Mouse (Mus musculus): ENCODE measurements at regions not wholly inside any gene's neighbourhood (a gene's known extent, or its start where the extent isn't known, plus 50 kb on each side); places are given as distances from the start of the nearest gene placed in this dataset.

- Histone ChIP-seq H3K27ac (ENCODE audit: insufficient read depth, low read length) (0 out of 2 replicates have a peak overlapping the region, but pooled peaks have one; percentile 33), H3K4me1 (ENCODE audit: control insufficient read depth, insufficient read depth, low read length) (peaks cover 8% of the 10 kb centered on the region), H3K27me3 (ENCODE audit: control insufficient read depth, insufficient read depth, low read length) (no peaks in the 10 kb centered on the region), H3K4me3 (replicated peaks; ENCODE audit: insufficient read depth, low read depth, low read length) (no peak overlapping the region)
- 9% methylated on average over 6 of the region's 6 CpGs for WGBS
- peak; percentile 43 to 63 for DNase-seq
- TF ChIP-seq CTCF (IDR thresholded peaks at IDR 0.05; ENCODE audit: borderline replicate concordance, insufficient read depth, low read depth, low read length) (no peak), POLR2A (IDR thresholded peaks at IDR 0.05; ENCODE audit: borderline replicate concordance, insufficient read depth, low read length) (no peak)
Observed at GRCm38 (mm10) chr9:113019576-113019975, 688.5 kb downstream of the Pdcd6ip start.

- no peak for TF ChIP-seq CTCF (IDR thresholded peaks at IDR 0.05; ENCODE audit: borderline replicate concordance, insufficient read depth, low read depth, low read length)
- TF ChIP-seq POLR2A (IDR thresholded peaks at IDR 0.05; ENCODE audit: borderline replicate concordance, insufficient read depth, low read length) = no peak
- Histone ChIP-seq H3K27ac (ENCODE audit: insufficient read depth, low read length) (no peak overlapping the region), H3K4me3 (replicated peaks; ENCODE audit: insufficient read depth, low read depth, low read length) (no peak overlapping the region), H3K27me3 (ENCODE audit: control insufficient read depth, insufficient read depth, low read length) (no peaks in the 10 kb centered on the region), H3K4me1 (ENCODE audit: control insufficient read depth, insufficient read depth, low read length) (no peaks in the 10 kb centered on the region)
- WGBS = 87% methylated on average over 4 of the region's 4 CpGs
- DNase-seq = no peak
Observed at GRCm38 (mm10) chr9:113008106-113008505, 700.0 kb downstream of the Pdcd6ip start.

GRCm38 (mm10) chr9:112996204-112996603 lies 711.9 kb downstream of the Pdcd6ip start:
- Histone ChIP-seq H3K4me1 (ENCODE audit: control insufficient read depth, insufficient read depth, low read length) (no peaks in the 10 kb centered on the region), H3K27ac (ENCODE audit: insufficient read depth, low read length) (no peak overlapping the region), H3K4me3 (replicated peaks; ENCODE audit: insufficient read depth, low read depth, low read length) (no peak overlapping the region), H3K27me3 (ENCODE audit: control insufficient read depth, insufficient read depth, low read length) (no peaks in the 10 kb centered on the region)
- TF ChIP-seq POLR2A (IDR thresholded peaks at IDR 0.05; ENCODE audit: borderline replicate concordance, insufficient read depth, low read length) = no peak
- TF ChIP-seq CTCF (IDR thresholded peaks at IDR 0.05; ENCODE audit: borderline replicate concordance, insufficient read depth, low read depth, low read length) = no peak
- 79% methylated on average over 1 of the region's 1 CpGs for WGBS
- no peak for DNase-seq

- TF ChIP-seq CTCF (IDR thresholded peaks at IDR 0.05; ENCODE audit: borderline replicate concordance, insufficient read depth, low read depth, low read length) (no peak), POLR2A (IDR thresholded peaks at IDR 0.05; ENCODE audit: borderline replicate concordance, insufficient read depth, low read length) (no peak)
- WGBS = 88% methylated on average over 4 of the region's 4 CpGs
- DNase-seq = no peak
- Histone ChIP-seq H3K27me3 (ENCODE audit: control insufficient read depth, insufficient read depth, low read length) (no peaks in the 10 kb centered on the region), H3K4me3 (replicated peaks; ENCODE audit: insufficient read depth, low read depth, low read length) (no peak overlapping the region), H3K4me1 (ENCODE audit: control insufficient read depth, insufficient read depth, low read length) (no peaks in the 10 kb centered on the region), H3K27ac (ENCODE audit: insufficient read depth, low read length) (no peak overlapping the region)
Observed at GRCm38 (mm10) chr9:112994774-112995173, 713.3 kb downstream of the Pdcd6ip start.

GRCm38 (mm10) chr9:112993627-112994026 lies 714.4 kb downstream of the Pdcd6ip start:
- H3K27ac ChIP-seq (ENCODE audit: insufficient read depth, low read length) = no peak overlapping the region
- WGBS = 80% methylated on average over 2 of the region's 2 CpGs

GRCm38 (mm10) chr9:112992937-112993336 lies 715.1 kb downstream of the Pdcd6ip start:
- WGBS = 53% methylated on average over 3 of the region's 3 CpGs
- TF ChIP-seq CTCF (IDR thresholded peaks at IDR 0.05; ENCODE audit: borderline replicate concordance, insufficient read depth, low read depth, low read length) = no peak
- TF ChIP-seq POLR2A (IDR thresholded peaks at IDR 0.05; ENCODE audit: borderline replicate concordance, insufficient read depth, low read length) = no peak

More at GRCm38 (mm10) chr9:112993627-112994026, 714.4 kb downstream of the Pdcd6ip start:
- no peak overlapping the region for H3K4me3 ChIP-seq (replicated peaks; ENCODE audit: insufficient read depth, low read depth, low read length)
- H3K27me3 ChIP-seq (ENCODE audit: control insufficient read depth, insufficient read depth, low read length) = no peaks in the 10 kb centered on the region
- no peak for TF ChIP-seq POLR2A (IDR thresholded peaks at IDR 0.05; ENCODE audit: borderline replicate concordance, insufficient read depth, low read length)
- TF ChIP-seq CTCF (IDR thresholded peaks at IDR 0.05; ENCODE audit: borderline replicate concordance, insufficient read depth, low read depth, low read length) = no peak
- no peak for DNase-seq
- H3K4me1 ChIP-seq (ENCODE audit: control insufficient read depth, insufficient read depth, low read length) = no peaks in the 10 kb centered on the region

DNA sequence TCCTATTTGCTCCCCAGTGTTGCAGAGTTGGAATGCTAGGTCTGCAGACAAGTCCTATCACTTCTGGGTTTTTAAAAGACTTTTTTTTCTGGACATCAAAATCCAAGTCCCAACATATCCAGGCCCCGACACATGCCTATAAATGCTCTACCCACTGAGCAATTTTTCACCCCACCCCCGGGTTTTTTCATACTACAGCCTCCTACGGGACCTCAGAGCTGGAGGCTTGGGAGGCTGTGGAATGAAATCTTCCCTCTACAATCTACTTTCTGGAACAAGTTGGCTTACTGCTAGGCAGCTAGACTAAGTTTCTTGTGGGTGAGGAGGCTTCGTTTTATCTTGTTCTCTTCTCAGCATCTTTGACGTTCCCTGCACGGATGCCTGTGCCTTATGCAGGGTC lies 724.7 kb downstream of the Pdcd6ip start:
- TF ChIP-seq POLR2A (IDR thresholded peaks at IDR 0.05; ENCODE audit: borderline replicate concordance, insufficient read depth, low read length) = no peak
- no peak for TF ChIP-seq CTCF (IDR thresholded peaks at IDR 0.05; ENCODE audit: borderline replicate concordance, insufficient read depth, low read depth, low read length)
- H3K4me3 ChIP-seq (replicated peaks; ENCODE audit: insufficient read depth, low read depth, low read length) = no peak overlapping the region
- no peaks in the 10 kb centered on the region for H3K27me3 ChIP-seq (ENCODE audit: control insufficient read depth, insufficient read depth, low read length)
- DNase-seq = no peak
- no peaks in the 10 kb centered on the region for H3K4me1 ChIP-seq (ENCODE audit: control insufficient read depth, insufficient read depth, low read length)
- 95% methylated on average over 6 of the region's 6 CpGs for WGBS
- H3K27ac ChIP-seq (ENCODE audit: insufficient read depth, low read length) = no peak overlapping the region

More at GRCm38 (mm10) chr9:112992937-112993336, 715.1 kb downstream of the Pdcd6ip start:
- no peaks in the 10 kb centered on the region for H3K4me1 ChIP-seq (ENCODE audit: control insufficient read depth, insufficient read depth, low read length)
- no peak overlapping the region for H3K27ac ChIP-seq (ENCODE audit: insufficient read depth, low read length)
- DNase-seq = no peak
- no peaks in the 10 kb centered on the region for H3K27me3 ChIP-seq (ENCODE audit: control insufficient read depth, insufficient read depth, low read length)
- no peak overlapping the region for H3K4me3 ChIP-seq (replicated peaks; ENCODE audit: insufficient read depth, low read depth, low read length)

- Histone ChIP-seq H3K27me3 (ENCODE audit: control insufficient read depth, insufficient read depth, low read length) (no peaks in the 10 kb centered on the region), H3K27ac (ENCODE audit: insufficient read depth, low read length) (no peak overlapping the region), H3K4me1 (ENCODE audit: control insufficient read depth, insufficient read depth, low read length) (no peaks in the 10 kb centered on the region), H3K4me3 (replicated peaks; ENCODE audit: insufficient read depth, low read depth, low read length) (no peak overlapping the region)
- TF ChIP-seq CTCF (IDR thresholded peaks at IDR 0.05; ENCODE audit: borderline replicate concordance, insufficient read depth, low read depth, low read length) = no peak
- no peak for TF ChIP-seq POLR2A (IDR thresholded peaks at IDR 0.05; ENCODE audit: borderline replicate concordance, insufficient read depth, low read length)
- WGBS = 0% methylated on average over 1 of the region's 1 CpGs
- peak; percentile 11 to 61 for DNase-seq
Observed at GRCm38 (mm10) chr9:112951567-112951966, 715.8 kb upstream of the Arpp21 start.
